Mouse (Mus musculus) MEL (cell line): ENCODE data around the gene Sipa1l3.

ENCODE experiments used
- CHD1 ChIP-seq: IDR thresholded peaks from 2 replicates; pipeline ENCODE4 v1.6.1; 2012; ENCODE audit warnings: low read depth, mild to moderate bottlenecking, inconsistent platforms, low read length, improper control_type of control experiment
- CTCF ChIP-seq, 3 experiments: IDR thresholded peaks in 2 of 3; conservative IDR thresholded peaks in 1 of 3; 2 replicates each; pipeline ENCODE4 v1.5.1; 2011 to 2012; ENCODE audit warnings: low read length in 3 of 3, low read depth in 2 of 3, mild to moderate bottlenecking in 2 of 3, improper control_type of control experiment in 1 of 3, inconsistent platforms in 1 of 3, mixed read lengths in 1 of 3, moderate library complexity in 1 of 3; ENCODE audit not compliant: control insufficient read depth in 1 of 3, insufficient read depth in 1 of 3, poor library complexity in 1 of 3, severe bottlenecking in 1 of 3
- ELF1 ChIP-seq: IDR thresholded peaks from 2 replicates; pipeline ENCODE4 v1.6.1; 2014; ENCODE audit warnings: low read depth, mild to moderate bottlenecking, inconsistent platforms, low read length, improper control_type of control experiment, moderate library complexity
- EP300 ChIP-seq, 2 experiments: IDR thresholded peaks; 2 replicates each; pipeline ENCODE4 v1.6.1; 2011; ENCODE audit warnings: improper control_type of control experiment in 2 of 2, low read length in 2 of 2, low read depth in 1 of 2, mild to moderate bottlenecking in 1 of 2
- GATA1 ChIP-seq: IDR thresholded peaks from 2 replicates; pipeline ENCODE4 v1.6.1; 2011; ENCODE audit warnings: low read depth, low read length, improper control_type of control experiment
- HCFC1 ChIP-seq: IDR thresholded peaks from 2 replicates; pipeline ENCODE4 v1.6.1; 2012; ENCODE audit warnings: low read depth, mild to moderate bottlenecking, inconsistent platforms, low read length, improper control_type of control experiment, moderate library complexity
- MAX ChIP-seq: IDR thresholded peaks from 2 replicates; pipeline ENCODE4 v1.6.1; 2011; ENCODE audit warnings: low read length, improper control_type of control experiment
- NELFE ChIP-seq: IDR thresholded peaks from 2 replicates; pipeline ENCODE4 v1.6.1; 2011; ENCODE audit warnings: low read depth, low read length, improper control_type of control experiment
- POLR2A ChIP-seq, 2 experiments: IDR thresholded peaks; 2 replicates each; pipeline ENCODE4 v1.6.1; 2011 to 2012; ENCODE audit warnings: low read length in 2 of 2, mild to moderate bottlenecking in 2 of 2, control low read depth in 1 of 2, improper control_type of control experiment in 1 of 2, low read depth in 1 of 2, moderate library complexity in 1 of 2; ENCODE audit not compliant: control insufficient read depth in 1 of 2, insufficient read depth in 1 of 2, poor library complexity in 1 of 2
- UBTF ChIP-seq: IDR thresholded peaks from 2 replicates; pipeline ENCODE4 v1.6.1; 2012; ENCODE audit warnings: low read depth, mild to moderate bottlenecking, inconsistent platforms, low read length, improper control_type of control experiment, moderate library complexity, borderline replicate concordance; ENCODE audit not compliant: insufficient read depth
- ZMIZ1 ChIP-seq: IDR thresholded peaks from 2 replicates; pipeline ENCODE4 v1.6.1; 2012; ENCODE audit warnings: low read depth, mild to moderate bottlenecking, inconsistent platforms, low read length, improper control_type of control experiment, moderate library complexity

DNA sequence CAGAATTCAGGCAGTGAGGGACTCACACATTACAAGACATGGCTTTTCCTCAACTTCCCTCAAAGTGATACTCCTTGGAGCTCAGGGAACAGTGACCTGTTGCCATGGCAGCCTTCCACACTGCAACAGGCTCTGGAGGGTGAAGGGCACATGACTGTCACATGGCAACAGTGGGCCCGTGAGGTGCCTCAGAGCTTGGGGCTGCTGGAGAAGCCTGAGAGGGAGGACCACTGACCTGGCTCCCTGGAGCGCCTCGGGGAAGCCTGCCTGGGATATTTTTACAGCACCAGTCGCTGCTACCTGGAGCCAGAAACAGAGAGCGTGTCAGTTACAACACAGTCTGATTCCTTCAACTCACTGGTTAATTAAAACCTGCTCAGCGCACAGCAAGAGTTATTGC, 14.8 kb downstream of the Sipa1l3 start:
- TF ChIP-seq EP300 (IDR thresholded peaks at IDR 0.05; ENCODE audit: low read depth in 1 of 2, low read length in 2 of 2) (no peak), CTCF (IDR thresholded peaks at IDR 0.05 in 2 of 3, conservative IDR thresholded peaks at IDR 0.05 in 1 of 3; ENCODE audit: control insufficient read depth in 1 of 3, insufficient read depth in 1 of 3, low read depth in 2 of 3, low read length in 3 of 3, poor library complexity in 1 of 3, severe bottlenecking in 1 of 3) (no peak), HCFC1 (no peak), ZMIZ1 (no peak), ELF1 (no peak), NELFE (no peak), POLR2A (IDR thresholded peaks at IDR 0.05; ENCODE audit: control insufficient read depth in 1 of 2, insufficient read depth in 1 of 2, low read depth in 1 of 2, low read length in 2 of 2, poor library complexity in 1 of 2) (no peak), UBTF (no peak), MAX (no peak), GATA1 (no peak), CHD1 (no peak)
